Mouse (Mus musculus) brain, embryonic 14.5 days (tissue): ENCODE measurements around the gene Olfr1438-ps1.

Experiments
- CTCF ChIP-seq: fragments of 200-500 bp; IDR thresholded peaks from 2 replicates; pipeline ENCODE4 v1.5.1; 2012; ENCODE audit warnings: inconsistent platforms, mild to moderate bottlenecking, moderate library complexity, borderline replicate concordance; ENCODE audit not compliant: insufficient read depth, insufficient read length; ENCODE audit errors: extremely low read depth
- POLR2A ChIP-seq: fragments of 200-500 bp; IDR thresholded peaks from 2 replicates; pipeline ENCODE4 v1.6.1; 2012; ENCODE audit warnings: mild to moderate bottlenecking, inconsistent platforms, borderline replicate concordance; ENCODE audit not compliant: poor library complexity, insufficient read depth, insufficient read length, severe bottlenecking; ENCODE audit errors: extremely low read depth

GRCm38 (mm10) chr19:12292979-12293378 is 42.7 kb downstream of the Olfr1438-ps1 start:
- TF ChIP-seq CTCF (no peak), POLR2A (no peak)
